Mouse (Mus musculus) forebrain, postnatal 0 days (tissue): ENCODE results near the gene Ptprd. TPM values are rescaled to one million over a fixed set of nuclear protein-coding genes. Genes with fewer than 3 reads are reported as not detected.

Source experiments
- ATAC-seq: fragments of 200-750 bp; cut with Nextera tagmentation; 2 replicates; pipeline ENCODE4 v1.8.0; 2017; ENCODE audit warnings: mild to moderate bottlenecking, moderate library complexity
- DNase-seq: peaks from one replicate; pipeline ENCODE4 v3.0.0-alpha.2; 2015
- H3K27ac ChIP-seq: fragments of 300-500 bp; sonication (generic); 2 replicates; pipeline ENCODE4 v1.5.1; 2014; ENCODE audit warnings: low read depth, mild to moderate bottlenecking, antibody characterized with exemption, low read length, moderate library complexity, mixed read lengths
- H3K27me3 ChIP-seq: fragments of 300-500 bp; sonication (generic); 2 replicates; pipeline ENCODE4 v1.6.1; 2014; ENCODE audit warnings: mild to moderate bottlenecking, low read length, mixed read lengths; ENCODE audit not compliant: insufficient read depth
- H3K36me3 ChIP-seq: fragments of 300-500 bp; sonication (generic); 2 replicates; pipeline ENCODE4 v1.6.1; 2014; ENCODE audit warnings: mild to moderate bottlenecking, moderate library complexity; ENCODE audit not compliant: insufficient read depth
- H3K4me1 ChIP-seq: fragments of 300-500 bp; sonication (generic); 2 replicates; pipeline ENCODE4 v1.6.1; 2014; ENCODE audit warnings: antibody characterized with exemption; ENCODE audit not compliant: insufficient read depth
- H3K4me2 ChIP-seq: fragments of 300-500 bp; sonication (generic); 2 replicates; pipeline ENCODE4 v1.6.1; 2014; ENCODE audit warnings: low read depth, mild to moderate bottlenecking, moderate library complexity
- H3K4me3 ChIP-seq: fragments of 300-500 bp; sonication (generic); 2 replicates; pipeline ENCODE4 v1.5.1; 2014; ENCODE audit warnings: low read depth, low read length, mixed read lengths
- H3K9ac ChIP-seq: fragments of 300-500 bp; sonication (generic); 2 replicates; pipeline ENCODE4 v1.6.1; 2014; ENCODE audit warnings: mild to moderate bottlenecking
- H3K9me3 ChIP-seq: fragments of 300-500 bp; sonication (generic); 2 replicates; pipeline ENCODE4 v1.6.1; 2016; ENCODE audit warnings: low read length
- CTCF ChIP-seq: sonication (generic); IDR thresholded peaks from 2 replicates; pipeline ENCODE4 v1.5.1; 2016; ENCODE audit warnings: antibody characterized with exemption, control low read depth, low read depth
- WGBS: fragments of 180-500 bp; shearing (Covaris S2); extraction: QIAGEN DNeasy Blood & Tissue Kit; methylation state at CpG from one replicate; pipeline ENCODE4 v1.1.7; 2014; 5-methylcytosine and 5-hydroxymethylcytosine counted together
- polyA plus RNA-seq: library from polyadenylated mRNA; unstranded; fragments of >200 nt; fragmentation: Nextera tagmentation; extraction: Ambion mirVana; gene quantifications from 2 replicates; pipeline ENCODE4 v1.2.1, GENCODE M21; 2015
- total RNA-seq: library from RNA; depleted of rRNA; stranded (reverse); fragments of >200 nt; gene quantifications from 2 replicates; pipeline ENCODE4 v1.2.3, GENCODE M21; 2014

Ptprd gene
- total and polyA plus RNA-seq, 2 experiments from 2014 or later: 58.3 to 120 TPM

- no peak overlapping the region for H3K4me2 ChIP-seq
- no peak for TF ChIP-seq CTCF
- no peak overlapping the region for H3K9ac ChIP-seq
- no peak overlapping the region for H3K4me3 ChIP-seq
- no peak for DNase-seq
- no peak for ATAC-seq
- peaks cover 3% of the 10 kb centered on the region; the same call in 1 of the 2 replicates for H3K4me1 ChIP-seq
- no peaks in the 10 kb centered on the region for H3K36me3 ChIP-seq
- H3K9me3 ChIP-seq: no peaks in the 10 kb centered on the region
- H3K27ac ChIP-seq: no peak overlapping the region
- H3K27me3 ChIP-seq: no peaks in the 10 kb centered on the region
- 87% methylated on average over 1 of the region's 1 CpGs for WGBS
Observed at GRCm38 (mm10) chr4:76155750-76156149, 2056.0 kb downstream of the Ptprd start.

DNA sequence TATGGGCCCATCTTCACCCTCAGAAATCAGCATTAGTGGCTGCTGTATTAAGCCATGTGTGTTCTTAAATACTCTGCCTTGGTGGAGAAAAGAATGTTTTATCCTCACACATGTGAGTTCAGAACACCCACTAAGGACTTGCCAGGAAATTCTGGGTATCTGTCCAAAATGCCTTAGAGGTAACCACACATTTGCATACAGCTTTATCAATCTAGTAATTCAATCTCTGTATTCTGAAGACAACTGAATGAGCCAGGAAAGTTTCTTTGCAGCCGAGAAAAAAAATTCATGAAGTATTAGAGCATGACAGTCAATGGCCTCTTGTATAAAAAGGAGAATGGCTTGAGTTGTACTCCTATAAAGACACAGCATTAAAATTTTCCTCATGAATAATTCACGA is 2057.6 kb downstream of the Ptprd start:
- H3K9me3 ChIP-seq: no peaks in the 10 kb centered on the region
- H3K4me2 ChIP-seq: no peak overlapping the region
- WGBS: 25% methylated on average over 2 of the region's 2 CpGs
- TF ChIP-seq CTCF: no peak
- no peaks in the 10 kb centered on the region for H3K36me3 ChIP-seq
- H3K27ac ChIP-seq: no peak overlapping the region
- H3K27me3 ChIP-seq: no peaks in the 10 kb centered on the region
- no peak for ATAC-seq
- no peak overlapping the region for H3K9ac ChIP-seq
- H3K4me3 ChIP-seq: no peak overlapping the region
- no peak for DNase-seq
- H3K4me1 ChIP-seq: peaks cover 3% of the 10 kb centered on the region; the same call in 1 of the 2 replicates

DNA sequence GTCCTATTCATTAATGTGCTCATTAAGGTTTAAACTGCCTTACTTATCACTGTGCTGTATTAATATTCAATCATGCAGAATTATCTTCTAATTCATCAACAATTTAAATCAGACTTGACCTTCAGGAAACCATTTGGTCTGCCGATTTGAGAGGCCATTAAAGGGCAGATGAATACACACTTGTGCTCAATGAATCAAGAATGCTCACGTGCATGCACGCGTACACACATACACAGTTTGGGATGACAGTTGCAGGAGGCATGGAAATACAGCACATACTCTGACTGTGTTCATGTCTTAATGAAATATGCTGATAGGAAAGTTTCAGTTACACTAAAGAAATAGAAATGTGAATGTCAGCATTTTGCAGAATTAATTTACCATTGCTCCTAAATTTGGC is 2066.8 kb downstream of the Ptprd start:
- ATAC-seq: no peak
- peak; percentile 18 for DNase-seq
- 26% methylated on average over 4 of the region's 4 CpGs for WGBS

DNA sequence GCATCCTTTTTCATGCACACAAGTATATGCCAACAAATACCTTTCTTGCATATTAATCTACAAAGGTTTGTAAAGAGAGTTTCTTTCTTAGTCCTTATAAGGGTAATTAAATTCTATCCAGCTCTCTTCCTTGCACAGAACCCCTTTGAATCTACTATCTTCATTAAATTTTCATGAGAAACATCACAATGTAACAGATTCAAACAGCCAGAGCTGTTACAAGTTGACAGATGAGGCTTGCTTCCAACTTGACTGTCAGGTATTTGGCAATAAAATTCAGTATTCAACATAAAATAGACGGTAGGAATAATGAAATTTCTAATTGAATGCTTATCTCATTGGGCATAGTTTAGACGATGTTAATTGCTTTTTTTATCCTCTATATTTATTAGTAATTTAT is 2067.4 kb downstream of the Ptprd start:
- Histone ChIP-seq H3K36me3 (no peaks in the 10 kb centered on the region), H3K4me1 (no peaks in the 10 kb centered on the region), H3K4me2 (no peak overlapping the region), H3K27ac (no peak overlapping the region), H3K27me3 (no peaks in the 10 kb centered on the region), H3K4me3 (no peak overlapping the region), H3K9me3 (no peaks in the 10 kb centered on the region), H3K9ac (no peak overlapping the region)
- TF ChIP-seq CTCF: no peak
- DNase-seq (peak; percentile 43), ATAC-seq (peak; percentile 73; the same call in 1 of the 2 replicates)
- 20% methylated on average over 2 of the region's 2 CpGs for WGBS

More for the DNA sequence above, 2066.8 kb downstream of the Ptprd start:
- Histone ChIP-seq H3K27ac (no peak overlapping the region), H3K4me1 (no peaks in the 10 kb centered on the region), H3K36me3 (no peaks in the 10 kb centered on the region), H3K4me3 (no peak overlapping the region), H3K27me3 (no peaks in the 10 kb centered on the region), H3K9me3 (no peaks in the 10 kb centered on the region), H3K4me2 (no peak overlapping the region), H3K9ac (no peak overlapping the region)
- no peak for TF ChIP-seq CTCF

- Histone ChIP-seq H3K36me3 (no peaks in the 10 kb centered on the region), H3K27ac (no peak overlapping the region), H3K9ac (no peak overlapping the region), H3K27me3 (no peaks in the 10 kb centered on the region), H3K9me3 (no peaks in the 10 kb centered on the region), H3K4me1 (no peaks in the 10 kb centered on the region), H3K4me2 (no peak overlapping the region), H3K4me3 (no peak overlapping the region)
- no peak for DNase-seq
- TF ChIP-seq CTCF: no peak
- ATAC-seq: no peak
- 63% methylated on average over 3 of the region's 3 CpGs for WGBS
Observed at GRCm38 (mm10) chr4:76137901-76138300, 2073.9 kb downstream of the Ptprd start.

DNA sequence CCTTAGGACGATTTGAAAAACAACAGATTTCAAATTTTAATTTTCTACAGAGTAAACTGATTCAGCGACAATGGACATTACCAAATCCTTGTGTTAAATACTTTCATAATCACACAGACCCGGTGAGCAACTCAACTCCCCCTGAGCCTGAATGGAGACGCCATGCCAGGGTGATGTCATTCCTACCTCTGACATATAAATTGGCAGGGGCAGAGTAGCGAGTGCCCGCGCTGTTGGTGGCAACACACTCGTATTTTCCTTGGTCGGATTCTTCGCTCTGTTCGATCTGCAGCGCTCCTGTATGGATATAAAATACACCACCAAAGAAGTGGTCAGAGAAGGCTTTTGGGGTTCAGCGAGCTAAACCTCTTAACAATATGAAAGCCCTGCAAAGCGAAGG is 2075.1 kb downstream of the Ptprd start:
- Histone ChIP-seq H3K36me3 (no peaks in the 10 kb centered on the region), H3K4me1 (no peaks in the 10 kb centered on the region), H3K9ac (no peak overlapping the region), H3K4me2 (no peak overlapping the region), H3K9me3 (no peaks in the 10 kb centered on the region), H3K27me3 (no peaks in the 10 kb centered on the region), H3K4me3 (no peak overlapping the region), H3K27ac (no peak overlapping the region)
- WGBS: 70% methylated on average over 14 of the region's 14 CpGs
- ATAC-seq (no peak), DNase-seq (no peak)
- no peak for TF ChIP-seq CTCF

DNA sequence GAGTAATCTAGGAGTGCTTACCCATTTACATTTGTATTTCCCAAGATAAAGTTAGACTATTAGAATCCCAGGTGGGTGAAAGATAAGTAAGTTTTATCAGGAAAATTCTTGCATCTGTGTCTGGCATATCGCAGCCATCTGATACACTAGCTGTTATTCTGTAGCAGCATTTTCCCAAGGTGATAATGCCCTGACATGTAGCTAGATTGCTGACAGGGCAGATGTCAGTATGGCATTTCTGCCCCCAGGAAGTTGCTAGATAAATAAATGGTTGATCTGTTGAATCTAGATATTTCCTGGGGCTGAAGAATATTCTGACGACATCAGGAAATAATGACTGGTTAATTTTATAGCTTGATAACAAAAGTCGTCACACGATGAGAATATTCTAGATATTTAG is 2119.9 kb downstream of the Ptprd start:
- no peaks in the 10 kb centered on the region for H3K36me3 ChIP-seq
- ATAC-seq: no peak

GRCm38 (mm10) chr4:76089866-76090265 is 2121.9 kb downstream of the Ptprd start:
- H3K27ac ChIP-seq: no peak overlapping the region
- H3K4me1 ChIP-seq: no peaks in the 10 kb centered on the region
- H3K9me3 ChIP-seq: no peaks in the 10 kb centered on the region
- H3K36me3 ChIP-seq: no peaks in the 10 kb centered on the region
- ATAC-seq (no peak), DNase-seq (no peak)
- no peak overlapping the region for H3K4me2 ChIP-seq
- no peaks in the 10 kb centered on the region for H3K27me3 ChIP-seq
- no peak overlapping the region for H3K4me3 ChIP-seq
- TF ChIP-seq CTCF: no peak
- H3K9ac ChIP-seq: no peak overlapping the region

More for the DNA sequence above, 2119.9 kb downstream of the Ptprd start:
- Histone ChIP-seq H3K27me3 (no peaks in the 10 kb centered on the region), H3K9ac (no peak overlapping the region), H3K4me2 (no peak overlapping the region), H3K27ac (no peak overlapping the region), H3K9me3 (no peaks in the 10 kb centered on the region), H3K4me3 (no peak overlapping the region), H3K4me1 (no peaks in the 10 kb centered on the region)
- DNase-seq: no peak
- TF ChIP-seq CTCF: no peak
- 91% methylated on average over 4 of the region's 4 CpGs for WGBS
